Mouse (Mus musculus) stomach, postnatal 0 days (tissue): Measurements from ENCODE around the gene Sec31a. TPM values are rescaled to one million over a fixed set of nuclear protein-coding genes. Genes with fewer than 3 reads are reported as not detected.

Experiments
- ATAC-seq: fragments of 200-750 bp; cut with Nextera tagmentation; 2 replicates; pipeline ENCODE4 v1.8.0; 2017; ENCODE audit not compliant: low FRiP score, low TSS enrichment
- DNase-seq: peaks from one replicate; pipeline ENCODE4 v3.0.0-alpha.2; 2016; ENCODE audit warnings: low spot score
- H3K27ac ChIP-seq: fragments of 300-500 bp; sonication (generic); replicated peaks from 2 replicates; pipeline ENCODE4 v1.5.1; 2014; ENCODE audit warnings: mild to moderate bottlenecking, control low read depth
- H3K27me3 ChIP-seq: fragments of 300-500 bp; sonication (generic); 2 replicates; pipeline ENCODE4 v1.6.1; 2014; ENCODE audit warnings: low read length; ENCODE audit not compliant: control insufficient read depth, insufficient read depth
- H3K36me3 ChIP-seq: fragments of 300-500 bp; sonication (generic); 2 replicates; pipeline ENCODE4 v1.6.1; 2014; ENCODE audit warnings: low read length, mixed read lengths; ENCODE audit not compliant: control insufficient read depth, insufficient read depth
- H3K4me1 ChIP-seq: fragments of 300-500 bp; sonication (generic); replicated peaks from 2 replicates; pipeline ENCODE4 v1.6.1; 2014; ENCODE audit warnings: antibody characterized with exemption; ENCODE audit not compliant: control insufficient read depth, insufficient read depth
- H3K4me2 ChIP-seq: fragments of 300-500 bp; sonication (generic); replicated peaks from 2 replicates; pipeline ENCODE4 v1.6.1; 2014; ENCODE audit warnings: low read depth, mild to moderate bottlenecking, control low read depth, moderate library complexity
- H3K4me3 ChIP-seq: fragments of 300-500 bp; sonication (generic); 2 replicates; pipeline ENCODE4 v1.5.1; 2014; ENCODE audit warnings: low read depth, low read length, control low read depth
- H3K9ac ChIP-seq: fragments of 300-500 bp; sonication (generic); 2 replicates; pipeline ENCODE4 v1.6.1; 2014; ENCODE audit warnings: mild to moderate bottlenecking, low read length, control low read depth, mixed read lengths
- H3K9me3 ChIP-seq: fragments of 300-500 bp; sonication (generic); 2 replicates; pipeline ENCODE4 v1.6.1; 2016; ENCODE audit warnings: low read length; ENCODE audit not compliant: control insufficient read depth
- CTCF ChIP-seq: IDR thresholded peaks from 2 replicates; pipeline ENCODE4 v1.5.1; 2016; ENCODE audit warnings: antibody characterized with exemption, low read depth, mild to moderate bottlenecking, moderate library complexity
- EP300 ChIP-seq: optimal IDR thresholded peaks from 2 replicates; pipeline ENCODE3; 2016; ENCODE audit warnings: antibody characterized with exemption
- WGBS: fragments of 180-500 bp; shearing (Covaris S2); extraction: QIAGEN DNeasy Blood & Tissue Kit; methylation state at CpG from one replicate; pipeline ENCODE4 v1.1.7; 2014; 5-methylcytosine and 5-hydroxymethylcytosine counted together
- polyA plus RNA-seq: library from polyadenylated mRNA; unstranded; fragments of >200 nt; fragmentation: Nextera tagmentation; extraction: Ambion mirVana; gene quantifications from 2 replicates; pipeline ENCODE4 v1.2.1, GENCODE M21; 2015

The Sec31a gene
- polyA plus RNA-seq, 1 experiment from 2014 or later, result 102 TPM

DNA sequence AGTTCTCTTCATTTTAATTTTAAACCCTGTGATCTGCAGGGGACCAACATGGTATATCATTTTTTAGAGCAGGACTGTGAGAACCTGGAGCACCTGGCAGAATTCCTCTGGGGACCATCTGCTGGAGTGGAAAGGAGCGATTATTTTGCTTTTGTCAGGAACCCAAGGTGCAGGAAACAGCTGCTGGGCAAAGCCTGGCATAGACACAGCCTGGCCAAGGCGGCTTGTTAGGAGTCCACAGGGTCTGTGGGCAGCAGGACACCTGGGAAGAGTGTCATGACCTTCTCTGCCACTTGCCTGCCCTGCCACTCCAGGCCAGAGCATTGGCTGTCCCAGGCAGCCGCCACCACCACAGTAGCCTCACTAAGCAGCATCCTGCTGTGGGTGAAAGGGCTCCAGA, 100.4 kb downstream of the Sec31a start:
- no peaks in the 10 kb centered on the region for H3K9me3 ChIP-seq
- H3K27ac ChIP-seq, result no peak overlapping the region
- no peaks in the 10 kb centered on the region for H3K36me3 ChIP-seq
- no peaks in the 10 kb centered on the region for H3K27me3 ChIP-seq
- H3K4me2 ChIP-seq, result no peak overlapping the region
- WGBS, result 68% methylated on average over 3 of the region's 3 CpGs
- no peak overlapping the region for H3K9ac ChIP-seq
- H3K4me1 ChIP-seq, result no peaks in the 10 kb centered on the region
- DNase-seq, result no peak
- no peak overlapping the region for H3K4me3 ChIP-seq
- TF ChIP-seq CTCF, result no peak
- TF ChIP-seq EP300, result no peak
- no peak for ATAC-seq

- H3K27me3 ChIP-seq, result no peaks in the 10 kb centered on the region
- TF ChIP-seq EP300, result no peak
- TF ChIP-seq CTCF, result no peak
- no peak overlapping the region for H3K27ac ChIP-seq
- H3K4me2 ChIP-seq, result no peak overlapping the region
- WGBS, result 61% methylated on average over 5 of the region's 5 CpGs
- no peak overlapping the region for H3K4me3 ChIP-seq
- H3K4me1 ChIP-seq, result no peaks in the 10 kb centered on the region
- H3K9ac ChIP-seq, result no peak overlapping the region
- DNase-seq (no peak), ATAC-seq (no peak)
- no peaks in the 10 kb centered on the region for H3K9me3 ChIP-seq
- no peaks in the 10 kb centered on the region for H3K36me3 ChIP-seq
These were observed 103.6 kb downstream of the Sec31a start for GRCm38 (mm10) chr5:100312391-100312790.

Other genes with a start within 250 kb of the Sec31a start
- 5.9 TPM in 2 replicates for gene Lin54, start 84.4 kb upstream of the Sec31a start, polyA plus RNA-seq
- gene Cops4, start 102.1 kb upstream of the Sec31a start, polyA plus RNA-seq, result 106 and 107 TPM in 2 replicates
- gene Plac8, start 156.0 kb upstream of the Sec31a start, polyA plus RNA-seq, result 379 and 398 TPM in 2 replicates